Mouse (Mus musculus) lung, postnatal 0 days (tissue): ENCODE measurements around the gene Kcnh4.

Source experiments
- CTCF ChIP-seq: IDR thresholded peaks from 2 replicates; pipeline ENCODE4 v1.5.1; 2016; ENCODE audit warnings: antibody characterized with exemption, mild to moderate bottlenecking
- EP300 ChIP-seq: IDR thresholded peaks from 2 replicates; pipeline ENCODE4 v1.6.1; 2016; ENCODE audit warnings: antibody characterized with exemption, mild to moderate bottlenecking, control low read depth

- TF ChIP-seq EP300 (no peak), CTCF (no peak)
Observed at GRCm38 (mm10) chr11:100738066-100738604, 21.6 kb downstream of the Kcnh4 start, which contains the start of gene Rab5c.
